Mouse (Mus musculus) myocyte (in vitro differentiated cells): Measurements from ENCODE around the gene Eif2ak1.

ENCODE experiments used
- MYOD1 ChIP-seq, 3 experiments: IDR thresholded peaks; one replicate each; pipeline ENCODE4 v1.6.1; 2011; ENCODE audit warnings: control low read depth in 2 of 3, low read depth in 2 of 3, mild to moderate bottlenecking in 2 of 3, moderate library complexity in 1 of 3; ENCODE audit not compliant: insufficient read length in 2 of 3, control insufficient read depth in 1 of 3
- SRF ChIP-seq: IDR thresholded peaks from one replicate; pipeline ENCODE4 v1.6.1; 2011; ENCODE audit warnings: low read depth; ENCODE audit not compliant: control insufficient read depth, insufficient read length
- TCF12 ChIP-seq: IDR thresholded peaks from one replicate; pipeline ENCODE4 v1.6.1; 2011; ENCODE audit warnings: mild to moderate bottlenecking, control low read depth; ENCODE audit not compliant: poor library complexity, insufficient read depth, severe bottlenecking
- USF1 ChIP-seq: IDR thresholded peaks from one replicate; pipeline ENCODE4 v1.6.1; 2011; ENCODE audit warnings: low read depth, mild to moderate bottlenecking, control low read depth, moderate library complexity

GRCm38 (mm10) chr5:143897635-143898330 lies 80.2 kb downstream of the Eif2ak1 start, which contains the start of gene Ankrd61:
- TF ChIP-seq USF1 (no peak), TCF12 (no peak), SRF (no peak), MYOD1 (IDR thresholded peaks at IDR 0.05; ENCODE audit: control insufficient read depth in 1 of 3, insufficient read length in 2 of 3, low read depth in 2 of 3) (no peak)
